Mouse (Mus musculus) thymus, adult 2 months (tissue): ENCODE data around the gene Sema6d.

ENCODE experiments used
- CTCF ChIP-seq: fragments of 200-500 bp; IDR thresholded peaks from 2 replicates; pipeline ENCODE4 v1.5.1; 2012; ENCODE audit warnings: mild to moderate bottlenecking, control low read depth, low read length, moderate library complexity, borderline replicate concordance; ENCODE audit not compliant: control insufficient read depth, poor library complexity, insufficient read depth; ENCODE audit errors: extremely low read depth
- POLR2A ChIP-seq: fragments of 200-500 bp; IDR thresholded peaks from 2 replicates; pipeline ENCODE4 v1.6.1; 2012; ENCODE audit warnings: mild to moderate bottlenecking, low read length, control low read depth, moderate library complexity; ENCODE audit not compliant: control insufficient read depth, poor library complexity, insufficient read depth; ENCODE audit errors: extremely low read depth

DNA sequence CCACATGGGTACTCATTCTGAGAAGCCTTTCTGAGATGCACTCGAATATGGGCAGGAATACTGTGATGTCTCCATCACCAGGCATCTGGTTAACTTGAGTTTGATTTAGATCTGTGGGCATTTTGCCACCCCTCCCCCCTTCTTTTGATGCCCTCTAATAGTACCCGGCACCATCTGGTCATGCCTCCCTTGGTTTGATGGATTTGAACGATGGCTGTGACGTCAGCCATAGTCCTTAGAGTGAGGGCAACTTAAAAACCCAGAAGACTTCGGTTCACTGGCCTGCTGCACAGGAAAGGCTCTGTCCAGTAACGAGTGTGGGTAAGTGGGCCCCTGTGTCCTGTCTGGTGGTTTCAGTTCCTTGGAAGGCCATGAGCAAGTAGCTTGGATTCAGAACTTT lies 522.5 kb downstream of the Sema6d start:
- TF ChIP-seq POLR2A (no peak), CTCF (no peak)
